Mouse (Mus musculus): ENCODE data around the gene Ifitm5. TPM values are rescaled to one million over a fixed set of nuclear protein-coding genes. Genes with fewer than 3 reads are reported as not detected.

Gene Ifitm5
- polyA plus RNA-seq, 1 experiment from 2014 or later, result 0.82 TPM

DNA sequence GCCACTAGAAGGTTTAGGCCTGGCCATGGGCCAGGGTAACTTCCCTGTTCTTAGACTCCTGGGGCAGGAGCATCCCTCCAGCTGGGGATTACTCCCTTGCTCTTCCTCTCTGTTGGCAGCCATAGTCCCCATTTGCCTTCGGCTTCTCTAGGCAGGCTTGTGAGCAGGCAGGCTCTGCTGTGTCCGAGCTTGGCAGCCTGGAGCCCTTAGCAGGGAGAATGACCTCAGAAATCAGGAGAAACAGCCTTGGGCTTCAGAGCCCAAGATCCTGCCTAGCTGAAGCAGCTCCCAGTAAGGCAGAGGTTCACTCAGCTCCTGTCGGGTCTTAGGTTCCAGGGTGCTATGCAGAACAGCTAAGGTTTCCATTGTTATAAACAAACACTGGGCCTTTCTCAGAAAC lies 51.0 kb downstream of the Ifitm5 start:
- no peak for ATAC-seq (ENCODE audit: low FRiP score, low TSS enrichment)
- H3K27me3 ChIP-seq (ENCODE audit: control insufficient read depth, insufficient read depth, low read length), result no peaks in the 10 kb centered on the region
- H3K4me1 ChIP-seq (replicated peaks; ENCODE audit: control insufficient read depth, insufficient read depth), result no peaks in the 10 kb centered on the region
- no peak overlapping the region for H3K4me2 ChIP-seq (replicated peaks; ENCODE audit: low read depth)
- H3K9me3 ChIP-seq (ENCODE audit: control insufficient read depth, low read length), result no peaks in the 10 kb centered on the region
- DNase-seq (ENCODE audit: low spot score), result no peak
- no peak for TF ChIP-seq CTCF (IDR thresholded peaks at IDR 0.05; ENCODE audit: low read depth)
- TF ChIP-seq EP300 (optimal IDR thresholded peaks at IDR 0.05), result no peak
- peaks cover 14% of the 10 kb centered on the region for H3K36me3 ChIP-seq (ENCODE audit: control insufficient read depth, insufficient read depth, low read length)
- WGBS, result 66% methylated on average over 3 of the region's 3 CpGs
- H3K27ac ChIP-seq (replicated peaks), result no peak overlapping the region
- H3K9ac ChIP-seq (ENCODE audit: low read length), result peak overlapping the region; percentile 35; the same call in 1 of the 2 replicates
- H3K4me3 ChIP-seq (ENCODE audit: low read depth, low read length), result no peak overlapping the region

Other genes with a start within 250 kb of the Ifitm5 start
- 0.52 and 0.85 TPM in 2 replicates for gene Cyp2e1, start 186.6 kb downstream of the Ifitm5 start, polyA plus RNA-seq (2015; fragmentation: Nextera tagmentation; extraction: Ambion mirVana)
- 0.11 and 0.16 TPM in 2 replicates for gene Syce1, start 162.4 kb downstream of the Ifitm5 start, polyA plus RNA-seq (2015; fragmentation: Nextera tagmentation; extraction: Ambion mirVana)
- 0.59 and 0.65 TPM in 2 replicates for gene Zfp941, start 128.1 kb downstream of the Ifitm5 start, polyA plus RNA-seq (2015; fragmentation: Nextera tagmentation; extraction: Ambion mirVana)
- gene Urah, start 115.3 kb downstream of the Ifitm5 start, polyA plus RNA-seq (2015; fragmentation: Nextera tagmentation; extraction: Ambion mirVana), result 21.9 and 22.7 TPM in 2 replicates
- gene Scgb1c1, start 104.7 kb downstream of the Ifitm5 start, polyA plus RNA-seq (2015; fragmentation: Nextera tagmentation; extraction: Ambion mirVana), result not detected in 2 replicates
- not detected in 2 replicates for gene Odf3, start 102.5 kb downstream of the Ifitm5 start, polyA plus RNA-seq (2015; fragmentation: Nextera tagmentation; extraction: Ambion mirVana)
- not detected in 2 replicates for gene Gm45785, start 94.0 kb downstream of the Ifitm5 start, polyA plus RNA-seq (2015; fragmentation: Nextera tagmentation; extraction: Ambion mirVana)
- gene Ric8a, start 93.3 kb downstream of the Ifitm5 start, polyA plus RNA-seq (2015; fragmentation: Nextera tagmentation; extraction: Ambion mirVana), result 49.0 and 49.1 TPM in 2 replicates
- gene Bet1l, start 92.7 kb downstream of the Ifitm5 start, polyA plus RNA-seq (2015; fragmentation: Nextera tagmentation; extraction: Ambion mirVana), result 44.5 and 49.0 TPM in 2 replicates
- 160 and 166 TPM in 2 replicates for gene Psmd13, start 68.3 kb downstream of the Ifitm5 start, polyA plus RNA-seq (2015; fragmentation: Nextera tagmentation; extraction: Ambion mirVana)
- gene Sirt3, start 68.0 kb downstream of the Ifitm5 start, polyA plus RNA-seq (2015; fragmentation: Nextera tagmentation; extraction: Ambion mirVana), result 17.9 and 19.0 TPM in 2 replicates
- 1.3 and 2.6 TPM in 2 replicates for gene Cox8b, start 49.8 kb downstream of the Ifitm5 start, polyA plus RNA-seq (2015; fragmentation: Nextera tagmentation; extraction: Ambion mirVana)
- gene Nlrp6, start 29.4 kb downstream of the Ifitm5 start, polyA plus RNA-seq (2015; fragmentation: Nextera tagmentation; extraction: Ambion mirVana), result 1.6 and 1.7 TPM in 2 replicates
- gene Pgghg, start 8.9 kb downstream of the Ifitm5 start, polyA plus RNA-seq (2015; fragmentation: Nextera tagmentation; extraction: Ambion mirVana), result 10.1 and 12.3 TPM in 2 replicates
- 0.32 and 0.71 TPM in 2 replicates for gene Gm45717, start 5.6 kb upstream of the Ifitm5 start, polyA plus RNA-seq (2015; fragmentation: Nextera tagmentation; extraction: Ambion mirVana)
- 932 and 1,048 TPM in 2 replicates for gene Ifitm2, start 5.7 kb upstream of the Ifitm5 start, polyA plus RNA-seq (2015; fragmentation: Nextera tagmentation; extraction: Ambion mirVana)
- gene Ifitm1, start 16.9 kb upstream of the Ifitm5 start, polyA plus RNA-seq (2015; fragmentation: Nextera tagmentation; extraction: Ambion mirVana), result 162 and 173 TPM in 2 replicates
- 350 and 450 TPM in 2 replicates for gene Ifitm3, start 60.5 kb upstream of the Ifitm5 start, polyA plus RNA-seq (2015; fragmentation: Nextera tagmentation; extraction: Ambion mirVana)
- 0.40 and 0.63 TPM in 2 replicates for gene Ifitm6, start 67.6 kb upstream of the Ifitm5 start, polyA plus RNA-seq (2015; fragmentation: Nextera tagmentation; extraction: Ambion mirVana)
- gene Gm17387, start 78.8 kb upstream of the Ifitm5 start, polyA plus RNA-seq (2015; fragmentation: Nextera tagmentation; extraction: Ambion mirVana), result not detected in 2 replicates
- 1.2 and 1.5 TPM in 2 replicates for gene B4galnt4, start 110.8 kb upstream of the Ifitm5 start, polyA plus RNA-seq (2015; fragmentation: Nextera tagmentation; extraction: Ambion mirVana)
- 97.9 and 105 TPM in 2 replicates for gene Pkp3, start 127.9 kb upstream of the Ifitm5 start, polyA plus RNA-seq (2015; fragmentation: Nextera tagmentation; extraction: Ambion mirVana)
- 12.6 and 14.0 TPM in 2 replicates for gene Sigirr, start 150.3 kb upstream of the Ifitm5 start, polyA plus RNA-seq (2015; fragmentation: Nextera tagmentation; extraction: Ambion mirVana)
- gene Ano9, start 167.5 kb upstream of the Ifitm5 start, polyA plus RNA-seq (2015; fragmentation: Nextera tagmentation; extraction: Ambion mirVana), result 17.9 and 20.4 TPM in 2 replicates
- 21.6 and 22.9 TPM in 2 replicates for gene Ptdss2, start 172.1 kb upstream of the Ifitm5 start, polyA plus RNA-seq (2015; fragmentation: Nextera tagmentation; extraction: Ambion mirVana)
- gene Rnh1, start 222.6 kb upstream of the Ifitm5 start, polyA plus RNA-seq (2015; fragmentation: Nextera tagmentation; extraction: Ambion mirVana), result 216 and 220 TPM in 2 replicates
- gene Hras, start 243.7 kb upstream of the Ifitm5 start, polyA plus RNA-seq (2015; fragmentation: Nextera tagmentation; extraction: Ambion mirVana), result 118 and 125 TPM in 2 replicates
- gene Lrrc56, start 243.9 kb upstream of the Ifitm5 start, polyA plus RNA-seq (2015; fragmentation: Nextera tagmentation; extraction: Ambion mirVana), result 2.8 and 3.5 TPM in 2 replicates

All from stomach, postnatal 0 days (tissue).